In genomic region chr3:121257418-121257817, GRCm38 (mm10) we compare ENCODE assay signal across 17 mouse cellular contexts. TPM values are rescaled to one million over a fixed set of nuclear protein-coding genes. Genes with fewer than 3 reads are reported as not detected.
DNase-seq lines count a peak whose midpoint lies in the region.
"Had no signal": no experiment of that assay in that cellular context is flagged by ENCODE, and none has a peak within 500 bp of the region (broad histone marks: within the 10 kb centered on the region; RNA-seq: fewer than 3 reads in every experiment).

No protein-coding gene starts in this region.

- intact Hi-C loops in left cerebral cortex, postnatal 25 days (cut with DNase I), result no loop called here

- peak; percentile 53 for DNase-seq in layer of hippocampus, adult 9-11 months
- no peak for DNase-seq in layer of hippocampus, postnatal 14 days (ENCODE audit: low spot score in 2 of 2)
- DNase-seq in right cerebral cortex, adult 2 months (ENCODE audit: low spot score in 2 of 2), result peak; percentile 62 to 74
- DNase-seq in right cerebral cortex, postnatal 4 days, result no peak
- DNase-seq in left cerebral cortex, postnatal 25 days (ENCODE audit: low spot score in 2 of 2), result peak; percentile 53 to 93
- peak; percentile 77 for DNase-seq in telencephalon, adult 2 months (ENCODE audit: low read depth, low spot score)
- no peak for DNase-seq in urinary bladder, postnatal 14 days (ENCODE audit: low spot score)
- DNase-seq in cerebellum, adult 11-12 months, result no peak
- DNase-seq: adrenal gland, adult 2 months; cerebellum, adult 9-11 months; embryo, embryonic 11 days; gastrocnemius, postnatal 25 days; heart, adult 2 months; heart, postnatal 4 days; lung, adult 2 months; thymus, adult 18-20 months; thymus, postnatal 4 days had no signal

RNA-seq across cellular contexts. Expression of gene Tmem56, which starts 25.5 kb away (rescaled TPM):
- total RNA-seq in layer of hippocampus, postnatal 14 days (2021), result 10 to 100 TPM; 25.4 to 28.3 TPM
- 10 to 100 TPM; 47.1 to 47.3 TPM for total RNA-seq in left cerebral cortex, postnatal 25 days (2021)

RNA-seq across cellular contexts. Expression of gene Alg14, which starts 34.2 kb away (rescaled TPM):
- total RNA-seq in layer of hippocampus, postnatal 14 days (2021), result 10 to 100 TPM; 18.6 to 21.7 TPM
- 10 to 100 TPM; 15.2 to 16.3 TPM for total RNA-seq in left cerebral cortex, postnatal 25 days (2021)

Comparison
In these comparisons a context has a peak if more than half of its experiments do, and no peak if none do; other contexts are left out.
1. DNase-seq: peak in layer of hippocampus, adult 9-11 months (single experiment), right cerebral cortex, adult 2 months (2 of 2), left cerebral cortex, postnatal 25 days (2 of 2) and telencephalon, adult 2 months (single experiment); none in layer of hippocampus, postnatal 14 days (0 of 2), right cerebral cortex, postnatal 4 days (single experiment), urinary bladder, postnatal 14 days (single experiment) and cerebellum, adult 11-12 months (single experiment).